Mouse (Mus musculus) myocyte (in vitro differentiated cells): ENCODE results near the gene Hoxa4.

Source experiments
- CEBPB ChIP-seq: IDR thresholded peaks from 2 replicates; pipeline ENCODE4 v1.6.1; 2011; ENCODE audit warnings: mild to moderate bottlenecking, moderate library complexity; ENCODE audit not compliant: poor library complexity, insufficient read depth, severe bottlenecking
- POLR2A ChIP-seq: IDR thresholded peaks from one replicate; pipeline ENCODE4 v1.6.1; 2011; ENCODE audit warnings: low read depth, mild to moderate bottlenecking, control low read depth, moderate library complexity; ENCODE audit not compliant: insufficient read length
- REST ChIP-seq: IDR thresholded peaks from one replicate; pipeline ENCODE4 v1.6.1; 2011; ENCODE audit warnings: mild to moderate bottlenecking, control low read depth, moderate library complexity; ENCODE audit not compliant: insufficient read depth, insufficient read length

- TF ChIP-seq POLR2A (no peak), REST (no peak), CEBPB (no peak)
Observed at GRCm38 (mm10) chr6:52182030-52182429, 9.5 kb downstream of the Hoxa4 start.
